ENCODE assay signal across 9 mouse cellular contexts in genomic region chr10:86702312-86702920, GRCm38 (mm10). TPM values are rescaled to one million over a fixed set of nuclear protein-coding genes. Genes with fewer than 3 reads are reported as not detected.
DNase-seq lines count a peak whose midpoint lies in the region; ATAC-seq and TF ChIP-seq lines count a peak whose summit lies in the region.
"Had no signal": no experiment of that assay in that cellular context is flagged by ENCODE, and none has a peak within 500 bp of the region (broad histone marks: within the 10 kb centered on the region; RNA-seq: fewer than 3 reads in every experiment).

No protein-coding gene starts in this region.

- intact Hi-C loops in heart, adult 2 months (cut with DNase I): loop anchor here (10.0 kb wide), 2 partner anchors 388 to 748 kb away; partner anchors contain the start of gene Rtcb
- intact Hi-C loops in left cerebral cortex, adult 2 months (cut with DNase I): loop anchor here (10.0 kb wide), 1 partner anchor 828 kb away; no protein-coding TSS in a partner anchor

- H3K79me2 ChIP-seq in heart, adult 2 months (replicated peaks; ENCODE audit: control insufficient read depth, insufficient read depth, low read length): peaks cover 3% of the 10 kb centered on the region

- no peak for ATAC-seq in megakaryocyte, adult 5-6 weeks (ENCODE audit: poor library complexity, severe bottlenecking)
- no peak for ATAC-seq in neural tube, embryonic 15.5 days (ENCODE audit: low FRiP score)

- 30% methylated on average over 4 of the region's 4 CpGs for WGBS in heart, adult 2 months
- 50% methylated on average over 4 of the region's 4 CpGs for WGBS in neural tube, embryonic 15.5 days

- H3K4me3 ChIP-seq in heart, adult 2 months: no peak overlapping the region
- peak overlapping the region; percentile 62 for H3K4me3 ChIP-seq in megakaryocyte, embryonic 14.5 days (replicated peaks)
- peak overlapping the region; percentile 56 for H3K4me3 ChIP-seq in embryonic fibroblast, embryonic 13.5 days (ENCODE audit: insufficient read depth, low read length)
- no peak overlapping the region; the same call in 1 of the 2 replicates for H3K4me3 ChIP-seq in neural tube, embryonic 15.5 days (replicated peaks)
- no peak overlapping the region for H3K4me3 ChIP-seq in left cerebral cortex, adult 2 months

- no peak overlapping the region for H3K27ac ChIP-seq in heart, adult 2 months
- no peak overlapping the region for H3K27ac ChIP-seq in embryonic fibroblast, embryonic 13.5 days (ENCODE audit: insufficient read depth, low read length)
- no peak overlapping the region for H3K27ac ChIP-seq in neural tube, embryonic 15.5 days (replicated peaks)
- no peak overlapping the region for H3K27ac ChIP-seq in left cerebral cortex, adult 2 months

- peaks cover 52% of the 10 kb centered on the region for H3K36me3 ChIP-seq in heart, adult 2 months (ENCODE audit: control insufficient read depth, insufficient read depth, low read length)
- peaks cover 71% of the 10 kb centered on the region for H3K36me3 ChIP-seq in megakaryocyte, embryonic 14.5 days (replicated peaks; ENCODE audit: low read length)
- peaks cover 53% of the 10 kb centered on the region for H3K36me3 ChIP-seq in neural tube, embryonic 15.5 days

- peak overlapping the region; percentile 33; the same call in 1 of the 2 replicates for H3K9ac ChIP-seq in heart, adult 2 months (ENCODE audit: low read depth, low read length)
- no peak overlapping the region for H3K9ac ChIP-seq in neural tube, embryonic 15.5 days (replicated peaks)

- no peak for TF ChIP-seq POLR2A in heart, adult 2 months (IDR thresholded peaks at IDR 0.05; ENCODE audit: insufficient read depth, low read depth, low read length)
- TF ChIP-seq POLR2A in embryonic fibroblast, embryonic 13.5 days (IDR thresholded peaks at IDR 0.05; ENCODE audit: low read depth, low read length): no peak

- no peaks in the 10 kb centered on the region for H3K9me3 ChIP-seq in megakaryocyte, embryonic 14.5 days
- no peaks in the 10 kb centered on the region for H3K9me3 ChIP-seq in neural tube, embryonic 15.5 days (replicated peaks)

- H3K27me3 ChIP-seq in heart, adult 2 months (ENCODE audit: control insufficient read depth, insufficient read depth, low read length): no peaks in the 10 kb centered on the region
- H3K27me3 ChIP-seq in megakaryocyte, embryonic 14.5 days (replicated peaks): no peaks in the 10 kb centered on the region
- no peaks in the 10 kb centered on the region for H3K27me3 ChIP-seq in neural tube, embryonic 15.5 days (replicated peaks)

- H3K4me2 ChIP-seq in neural tube, embryonic 15.5 days: 0 out of 2 replicates have a peak overlapping the region, but pooled peaks have one; percentile 66

- no peak for TF ChIP-seq EP300 in heart, adult 2 months (IDR thresholded peaks at IDR 0.05; ENCODE audit: insufficient read depth, low read depth, low read length)

- peaks cover 10% of the 10 kb centered on the region for H3K4me1 ChIP-seq in heart, adult 2 months (ENCODE audit: control insufficient read depth, insufficient read depth, low read length)
- H3K4me1 ChIP-seq in megakaryocyte, embryonic 14.5 days: peaks cover 69% of the 10 kb centered on the region
- peaks cover 22% of the 10 kb centered on the region for H3K4me1 ChIP-seq in embryonic fibroblast, embryonic 13.5 days (ENCODE audit: control insufficient read depth, insufficient read depth, low read length)
- H3K4me1 ChIP-seq in neural tube, embryonic 15.5 days: peaks cover 59% of the 10 kb centered on the region

- no peak for DNase-seq in heart, adult 2 months
- no peak for DNase-seq in heart, adult 8-10 months (ENCODE audit: low spot score)
- DNase-seq in left cerebral cortex, adult 2 months (ENCODE audit: extremely low spot score in 1 of 2, low spot score in 2 of 2): no peak
- DNase-seq in cerebellum, adult 11-12 months: no peak
- DNase-seq: adrenal gland, postnatal 25 days had no signal

- no peak for TF ChIP-seq CTCF in heart, adult 2 months (IDR thresholded peaks at IDR 0.05)
- no peak for TF ChIP-seq CTCF in embryonic fibroblast, embryonic 13.5 days (IDR thresholded peaks at IDR 0.05; ENCODE audit: borderline replicate concordance, insufficient read depth, low read length)
- no peak for TF ChIP-seq CTCF in left cerebral cortex, adult 2 months (IDR thresholded peaks at IDR 0.05)

RNA-seq across cellular contexts. Expression of gene Hsp90b1, which starts 2.9 kb away (rescaled TPM):
- 100 to 1,000 TPM; 374 to 483 TPM for total RNA-seq in heart, adult 2 months (2021)
- polyA plus RNA-seq in heart, adult 2 months (2012; rRNA removed): 44.4 and 127 TPM in 2 replicates
- 100 to 1,000 TPM; 347 to 447 (median 351) TPM for total RNA-seq in heart, adult 8-10 months (2022)
- 6.4 and 61.7 TPM in 2 replicates for polyA plus RNA-seq in megakaryocyte, embryonic 14.5 days (2012; ENCODE audit: insufficient read depth, low replicate concordance)
- total RNA-seq in megakaryocyte, adult 5-6 weeks (2015): 448 and 496 TPM in 2 replicates
- total RNA-seq in megakaryocyte, adult 5-6 weeks (2017): 724 and 818 TPM in 2 replicates
- polyA plus RNA-seq in embryonic fibroblast, embryonic 13.5 days (2011; ENCODE audit: insufficient read length, low read depth, missing spikeins): 1,488 and 1,495 TPM in 2 replicates
- polyA plus RNA-seq in neural tube, embryonic 15.5 days (2015; fragmentation: Nextera tagmentation; extraction: Ambion mirVana): 337 and 397 TPM in 2 replicates
- 100 to 1,000 TPM; 328 to 352 TPM for total RNA-seq in left cerebral cortex, adult 2 months (2021)

RNA-seq across cellular contexts. Expression of gene Ttc41, which starts 3.2 kb away (rescaled TPM):
- total RNA-seq in heart, adult 2 months (2021): 1 to 10 TPM; 2.1 to 2.2 TPM
- 1.2 and 2.1 TPM in 2 replicates for polyA plus RNA-seq in heart, adult 2 months (2012; rRNA removed)
- 1 to 10 TPM; 1.6 to 2.7 (median 2.1) TPM for total RNA-seq in heart, adult 8-10 months (2022)
- not detected in 2 replicates for polyA plus RNA-seq in megakaryocyte, embryonic 14.5 days (2012; ENCODE audit: insufficient read depth, low replicate concordance)
- 0.41 and 0.67 TPM in 2 replicates for total RNA-seq in megakaryocyte, adult 5-6 weeks (2015)
- total RNA-seq in megakaryocyte, adult 5-6 weeks (2017): 0.44 TPM in 1 of 2 replicates, not detected in the other
- 1.1 and 1.9 TPM in 2 replicates for polyA plus RNA-seq in embryonic fibroblast, embryonic 13.5 days (2011; ENCODE audit: insufficient read length, low read depth, missing spikeins)
- 2.2 and 2.3 TPM in 2 replicates for polyA plus RNA-seq in neural tube, embryonic 15.5 days (2015; fragmentation: Nextera tagmentation; extraction: Ambion mirVana)
- 1 to 10 TPM; 1.4 to 1.5 TPM for total RNA-seq in left cerebral cortex, adult 2 months (2021)

Comparison
In these comparisons a context has a peak if more than half of its experiments do, and no peak if none do; other contexts are left out.
1. H3K4me3 ChIP-seq: peak in megakaryocyte, embryonic 14.5 days (single experiment) and embryonic fibroblast, embryonic 13.5 days (single experiment); none in heart, adult 2 months (single experiment), neural tube, embryonic 15.5 days (single experiment) and left cerebral cortex, adult 2 months (single experiment).